Mouse (Mus musculus) heart, embryonic 15.5 days (tissue): ENCODE measurements around the gene AI464131. TPM values are rescaled to one million over a fixed set of nuclear protein-coding genes. Genes with fewer than 3 reads are reported as not detected.
"Not testable (repeated sequence)": the region's sequence is repeated elsewhere in the genome, so short reads cannot be mapped to it uniquely, and the experiment has no call there.

ENCODE experiments used
- ATAC-seq: fragments of 200-750 bp; cut with Nextera tagmentation; replicated peaks from 2 replicates; pipeline ENCODE4 v1.8.0; 2017; ENCODE audit warnings: low read depth, moderate TSS enrichment; ENCODE audit not compliant: insufficient number of reproducible peaks, insufficient read depth, low FRiP score
- H3K27ac ChIP-seq: fragments of 300-500 bp; sonication (generic); 2 replicates; pipeline ENCODE4 v1.5.1; 2015; ENCODE audit warnings: mild to moderate bottlenecking, inconsistent platforms
- H3K27me3 ChIP-seq: fragments of 300-500 bp; sonication (generic); 2 replicates; pipeline ENCODE4 v1.6.1; 2015; ENCODE audit warnings: inconsistent platforms
- H3K36me3 ChIP-seq: fragments of 300-500 bp; sonication (generic); 2 replicates; pipeline ENCODE4 v1.6.1; 2015; ENCODE audit warnings: mild to moderate bottlenecking, inconsistent platforms
- H3K4me1 ChIP-seq: fragments of 300-500 bp; sonication (generic); replicated peaks from 2 replicates; pipeline ENCODE4 v1.6.1; 2015; ENCODE audit warnings: inconsistent platforms
- H3K4me2 ChIP-seq: fragments of 300-500 bp; sonication (generic); 2 replicates; pipeline ENCODE4 v1.6.1; 2015; ENCODE audit warnings: inconsistent platforms, mild to moderate bottlenecking, moderate library complexity
- H3K4me3 ChIP-seq: fragments of 300-500 bp; sonication (generic); 2 replicates; pipeline ENCODE4 v1.5.1; 2015; ENCODE audit warnings: mild to moderate bottlenecking, inconsistent platforms
- H3K9ac ChIP-seq: fragments of 300-500 bp; sonication (generic); 2 replicates; pipeline ENCODE4 v1.6.1; 2015; ENCODE audit warnings: mild to moderate bottlenecking, inconsistent platforms
- H3K9me3 ChIP-seq: fragments of 300-500 bp; sonication (generic); replicated peaks from 2 replicates; pipeline ENCODE4 v1.6.1; 2016; ENCODE audit warnings: inconsistent platforms
- WGBS: fragments of 180-500 bp; shearing (Covaris S2); methylation state at CpG from one replicate; pipeline ENCODE4 v1.1.7; 2015; ENCODE audit warnings: mixed read lengths; 5-methylcytosine and 5-hydroxymethylcytosine counted together
- polyA plus RNA-seq: library from polyadenylated mRNA; unstranded; fragments of >200 nt; fragmentation: Nextera tagmentation; extraction: Ambion mirVana; gene quantifications from 2 replicates; pipeline ENCODE4 v1.2.1, GENCODE M21; 2015

The AI464131 gene
- polyA plus RNA-seq, 1 experiment from 2014 or later, result 2.7 TPM

DNA sequence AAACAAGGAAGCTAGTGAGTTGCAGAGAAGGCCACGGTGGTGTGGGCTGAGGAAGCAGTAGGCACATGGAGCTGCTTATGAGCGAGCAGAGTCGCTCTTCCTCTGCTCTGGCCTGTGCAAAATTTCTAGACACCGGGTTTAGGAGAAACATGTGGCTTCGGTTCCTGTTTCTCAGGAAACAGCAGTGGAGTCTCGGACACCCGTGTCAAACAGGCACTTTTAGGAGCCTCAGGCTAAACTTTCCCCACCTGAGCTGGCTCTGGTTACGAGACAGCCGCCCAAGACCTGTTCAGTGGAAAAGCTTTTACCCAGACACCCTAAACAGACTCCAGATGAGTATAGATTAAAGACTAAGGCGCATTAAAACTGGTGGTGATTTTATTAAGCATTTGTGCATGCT, 33.7 kb downstream of the AI464131 start:
- WGBS, result 79% methylated on average over 10 of the region's 10 CpGs
- no peaks in the 10 kb centered on the region for H3K27me3 ChIP-seq
- no peak overlapping the region for H3K27ac ChIP-seq
- no peak for ATAC-seq
- no peaks in the 10 kb centered on the region for H3K9me3 ChIP-seq
- no peak overlapping the region for H3K9ac ChIP-seq
- no peaks in the 10 kb centered on the region for H3K36me3 ChIP-seq
- no peak overlapping the region for H3K4me2 ChIP-seq
- H3K4me3 ChIP-seq, result no peak overlapping the region
- peaks cover 3% of the 10 kb centered on the region; the same call in 1 of the 2 replicates for H3K4me1 ChIP-seq

DNA sequence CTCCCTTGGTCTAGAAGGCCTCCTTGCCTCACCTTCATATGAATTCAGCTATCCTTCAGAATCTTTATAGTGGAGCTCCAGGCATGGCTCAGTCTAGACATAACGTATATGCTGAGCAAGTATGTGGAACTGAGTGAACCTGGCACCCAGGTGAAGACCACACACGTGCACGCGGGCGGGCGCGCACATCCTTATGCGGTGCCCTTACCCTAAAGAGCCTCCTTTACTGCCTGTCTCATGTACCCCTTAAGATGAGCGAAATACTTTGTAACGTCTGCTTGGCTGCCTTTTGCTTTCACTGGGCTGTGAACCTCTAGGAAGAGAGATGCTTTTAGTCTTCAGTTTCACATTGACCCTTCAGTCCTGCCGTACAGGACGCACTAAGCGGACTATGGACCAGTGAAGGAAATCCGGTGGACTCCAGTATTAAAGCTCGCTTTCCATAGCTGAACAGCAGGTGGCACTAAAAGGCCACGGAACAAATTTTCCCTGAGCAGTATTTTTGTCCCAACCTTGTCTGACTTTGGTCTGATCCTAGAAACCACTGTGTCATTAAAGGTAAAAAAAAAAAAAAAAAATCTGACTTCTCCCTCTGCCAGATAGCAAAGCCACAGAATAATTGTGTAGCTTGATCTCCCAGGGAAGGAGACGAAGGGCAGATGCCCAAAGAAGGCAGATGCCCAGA, 34.3 kb downstream of the AI464131 start:
- Histone ChIP-seq H3K4me3 (no peak overlapping the region), H3K27ac (no peak overlapping the region), H3K4me2 (no peak overlapping the region), H3K9me3 (no peaks in the 10 kb centered on the region), H3K9ac (no peak overlapping the region), H3K36me3 (no peaks in the 10 kb centered on the region), H3K4me1 (peaks cover 7% of the 10 kb centered on the region), H3K27me3 (no peaks in the 10 kb centered on the region)
- 58% methylated on average over 17 of the region's 17 CpGs for WGBS
- no peak for ATAC-seq

DNA sequence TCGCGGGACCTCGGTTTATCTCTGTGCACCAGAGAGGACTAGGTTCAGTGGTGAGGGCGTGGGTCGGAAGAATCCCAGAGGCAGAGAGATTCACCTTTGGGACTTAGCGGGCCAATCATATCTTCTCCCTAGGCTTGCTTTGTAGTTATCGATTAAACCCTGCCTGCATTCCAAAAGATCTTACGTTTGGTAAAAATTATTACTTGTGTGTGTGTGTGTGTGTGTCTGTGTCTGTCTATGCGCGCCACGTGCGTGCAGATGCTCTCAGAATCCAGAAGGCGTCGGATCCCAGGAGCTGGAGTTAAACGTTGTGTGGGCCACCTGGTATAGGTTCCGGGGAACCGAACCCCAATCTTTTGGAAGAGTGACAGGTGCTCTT, 37.6 kb downstream of the AI464131 start:
- Histone ChIP-seq H3K27me3 (no peaks in the 10 kb centered on the region), H3K4me2 (peak overlapping the region; percentile 60), H3K4me3 (peak overlapping the region; percentile 62), H3K9ac (peak overlapping the region; percentile 66), H3K36me3 (no peaks in the 10 kb centered on the region), H3K9me3 (no peaks in the 10 kb centered on the region), H3K4me1 (peaks cover 12% of the 10 kb centered on the region), H3K27ac (peak overlapping the region; percentile 18; the same call in 1 of the 2 replicates)
- WGBS, result 4% methylated on average over 17 of the region's 17 CpGs
- no peak for ATAC-seq

DNA sequence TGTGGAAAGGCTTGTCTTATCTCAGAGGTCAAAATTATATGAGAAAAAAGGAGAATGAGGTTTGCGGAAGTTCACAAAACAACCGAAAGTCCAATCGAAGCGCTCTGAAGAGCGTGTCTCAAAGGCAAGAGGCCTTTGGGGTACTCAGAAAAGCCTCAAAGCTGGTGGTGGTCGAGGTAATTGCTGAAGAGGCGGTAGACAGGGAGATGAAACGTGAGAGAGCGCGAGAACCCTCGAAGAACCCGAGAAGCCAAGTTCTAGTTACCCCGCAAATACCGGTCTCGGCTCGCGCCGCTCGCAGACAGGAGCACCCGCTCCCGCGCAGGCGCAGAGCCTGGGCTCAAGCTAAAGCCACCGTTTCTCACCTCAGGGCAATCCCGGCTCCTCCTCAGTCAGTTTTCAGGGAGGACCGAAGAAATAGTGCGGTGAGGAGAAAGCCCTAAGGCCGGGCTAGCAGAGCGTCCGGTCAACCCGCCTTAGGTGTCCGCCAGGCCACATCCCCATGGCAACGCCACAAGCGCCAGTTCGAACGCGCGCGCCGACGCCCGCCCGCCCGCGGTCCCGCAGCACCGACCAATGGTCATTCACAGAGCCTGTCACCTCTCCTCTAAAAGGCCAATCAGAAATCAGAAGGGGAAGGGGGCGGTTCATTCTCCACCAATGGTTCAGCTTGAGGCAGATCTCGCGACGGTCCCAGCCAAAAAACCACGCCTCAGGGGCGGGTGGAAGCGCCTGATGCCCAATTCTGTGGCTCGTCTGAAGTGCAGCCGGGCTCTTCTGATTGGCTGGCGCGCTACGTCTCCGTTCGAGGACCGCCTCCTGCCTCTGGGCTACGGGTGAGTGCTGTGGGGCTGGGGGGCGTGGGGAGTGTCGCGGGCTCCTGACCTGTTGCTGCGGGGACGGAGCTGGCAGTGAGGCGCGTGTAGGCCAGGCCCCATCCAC, 38.3 kb downstream of the AI464131 start, which contains the start of the genes Kif24 and Nudt2:
Gene Kif24, minus strand, starts transcription at position 543 of the 942 bp plus-strand sequence.
Gene Nudt2, plus strand, starts transcription at position 807 of the 942 bp plus-strand sequence.
- Histone ChIP-seq H3K4me2 (peak within 1 kb of the TSS; percentile 73), H3K9ac (peak within 1 kb of the TSS; percentile 66), H3K9me3 (no peaks in the 10 kb centered on the region), H3K27me3 (no peaks in the 10 kb centered on the region), H3K4me3 (peak within 1 kb of the TSS; percentile 62), H3K36me3 (no peaks in the 10 kb centered on the region), H3K27ac (peak within 1 kb of the TSS; percentile 37), H3K4me1 (peaks cover 12% of the 10 kb centered on the region)
- peak; percentile 98 for ATAC-seq
- WGBS, result under 1% methylated on average over 70 of the region's 70 CpGs

DNA sequence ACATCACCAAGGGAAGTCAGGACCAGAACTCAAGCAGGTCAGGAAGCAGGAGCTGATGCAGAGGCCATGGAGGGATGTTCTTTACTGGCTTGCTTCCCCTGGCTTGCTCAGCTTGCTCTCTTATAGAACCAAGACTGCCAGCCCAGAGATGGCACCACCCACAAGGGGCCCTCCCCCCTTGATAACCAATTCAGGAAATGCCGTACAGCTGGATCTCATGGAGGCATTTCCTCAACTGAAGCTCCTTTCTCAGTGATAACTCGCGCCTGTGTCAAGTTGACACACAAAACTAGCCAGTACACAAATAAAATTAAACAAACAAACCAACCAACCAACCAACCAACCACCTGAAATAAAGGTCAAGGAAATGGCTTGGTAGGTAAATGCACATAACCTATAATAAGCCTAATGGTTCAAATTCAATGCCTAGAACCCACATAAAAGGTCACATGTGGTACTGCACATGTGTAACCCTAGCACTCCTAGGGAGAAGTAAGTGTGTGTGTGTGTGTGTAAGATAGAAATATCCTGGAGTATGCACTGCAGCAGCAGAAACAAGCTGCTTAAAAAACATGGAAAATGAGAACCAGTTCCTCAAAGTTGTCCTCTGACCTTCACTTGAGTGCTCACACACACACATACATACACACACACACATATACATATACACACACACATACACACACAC, 39.7 kb downstream of the AI464131 start:
- H3K27me3 ChIP-seq, ATAC-seq, H3K27ac ChIP-seq, H3K36me3 ChIP-seq, H3K9me3 ChIP-seq, H3K9ac ChIP-seq: not testable (repeated sequence)
- Histone ChIP-seq H3K4me2 (peak overlapping the region; percentile 73), H3K4me1 (peaks cover 12% of the 10 kb centered on the region), H3K4me3 (peak overlapping the region; percentile 62)
- 44% methylated on average over 3 of the region's 3 CpGs for WGBS

DNA sequence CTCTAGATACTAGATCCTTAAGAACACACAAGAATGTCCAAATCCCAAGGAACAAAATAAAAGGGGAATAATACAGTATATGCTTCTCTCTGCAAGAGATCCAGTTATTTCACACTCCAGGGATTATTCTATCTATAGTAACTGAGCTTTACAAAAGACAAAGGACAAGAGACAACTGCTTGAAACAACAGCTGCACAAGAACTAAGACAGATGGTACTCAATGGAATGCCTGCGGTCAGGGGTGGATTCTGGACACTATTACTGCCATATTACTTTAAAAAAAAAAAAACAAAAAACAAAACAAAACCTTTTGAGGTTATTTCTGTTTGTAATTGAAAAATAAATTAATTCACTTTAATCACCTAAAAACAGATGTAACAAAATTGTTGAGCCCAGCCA, 42.2 kb downstream of the AI464131 start:
- no peaks in the 10 kb centered on the region for H3K27me3 ChIP-seq
- WGBS, result 86% methylated on average over 1 of the region's 1 CpGs
- H3K4me2 ChIP-seq, result no peak overlapping the region
- no peak overlapping the region for H3K9ac ChIP-seq
- peaks cover 12% of the 10 kb centered on the region for H3K4me1 ChIP-seq
- no peaks in the 10 kb centered on the region for H3K36me3 ChIP-seq
- no peaks in the 10 kb centered on the region for H3K9me3 ChIP-seq
- no peak overlapping the region for H3K4me3 ChIP-seq
- ATAC-seq, result no peak
- no peak overlapping the region for H3K27ac ChIP-seq

DNA sequence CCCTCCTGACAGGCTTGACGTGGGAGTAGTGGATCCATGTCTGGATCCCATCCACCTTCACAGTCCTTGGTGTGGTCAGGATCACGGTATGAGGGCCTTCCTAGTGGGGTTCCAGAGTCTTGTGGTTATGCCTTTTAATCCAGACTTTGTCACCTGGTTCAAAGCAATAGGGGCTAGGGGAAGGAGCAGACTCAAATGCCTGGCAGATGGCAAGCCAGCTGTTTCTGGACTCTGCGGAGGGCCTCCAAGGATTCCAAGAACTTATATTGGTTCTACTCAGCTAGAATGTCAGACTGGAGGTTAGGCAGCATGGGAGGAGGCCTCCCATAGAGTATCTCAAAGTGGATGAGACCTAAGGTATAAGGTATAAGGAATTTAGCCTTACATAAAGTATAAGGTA, 55.3 kb downstream of the AI464131 start:
- 93% methylated on average over 3 of the region's 3 CpGs for WGBS
- H3K27ac ChIP-seq, result no peak overlapping the region
- ATAC-seq, result no peak
- no peaks in the 10 kb centered on the region for H3K9me3 ChIP-seq
- no peaks in the 10 kb centered on the region for H3K36me3 ChIP-seq
- no peak overlapping the region for H3K4me3 ChIP-seq
- no peak overlapping the region for H3K4me2 ChIP-seq
- H3K4me1 ChIP-seq, result no peaks in the 10 kb centered on the region; the same call in 1 of the 2 replicates
- no peaks in the 10 kb centered on the region for H3K27me3 ChIP-seq
- no peak overlapping the region for H3K9ac ChIP-seq

Other genes starting within 250 kb of the AI464131 start
- gene Ubap2, start 227.9 kb downstream of the AI464131 start, polyA plus RNA-seq, result 47.0 and 58.1 TPM in 2 replicates
- 50.2 and 57.2 TPM in 2 replicates for gene Dcaf12, start 188.2 kb downstream of the AI464131 start, polyA plus RNA-seq
- 43.4 and 45.7 TPM in 2 replicates for gene Ubap1, start 154.1 kb downstream of the AI464131 start, polyA plus RNA-seq
- 3.0 and 4.4 TPM in 2 replicates for gene Kif24, start 38.2 kb downstream of the AI464131 start, polyA plus RNA-seq
- 37.1 and 38.5 TPM in 2 replicates for gene Nudt2, start 37.9 kb downstream of the AI464131 start, polyA plus RNA-seq
- 0.77 and 0.95 TPM in 2 replicates for gene 1110017D15Rik, start 14.3 kb upstream of the AI464131 start, polyA plus RNA-seq
- 2.4 and 2.7 TPM in 2 replicates for gene Fam219a, start 66.5 kb upstream of the AI464131 start, polyA plus RNA-seq
- gene Dnaic1, start 66.7 kb upstream of the AI464131 start, polyA plus RNA-seq, result 1.5 and 3.8 TPM in 2 replicates
- 3.3 and 5.8 TPM in 2 replicates for gene Enho, start 137.2 kb upstream of the AI464131 start, polyA plus RNA-seq
- 2.0 and 3.9 TPM in 2 replicates for gene Cntfr, start 194.0 kb upstream of the AI464131 start, polyA plus RNA-seq
- gene Il11ra1, start 196.9 kb upstream of the AI464131 start, polyA plus RNA-seq, result 130 and 164 TPM in 2 replicates
- gene Rpp25l, start 210.5 kb upstream of the AI464131 start, polyA plus RNA-seq, result 42.7 and 47.4 TPM in 2 replicates
- 122 and 125 TPM in 2 replicates for gene Dctn3, start 220.1 kb upstream of the AI464131 start, polyA plus RNA-seq
- not detected in 2 replicates for gene Arid3c, start 228.1 kb upstream of the AI464131 start, polyA plus RNA-seq